Mouse (Mus musculus) testis, postnatal 10 days (tissue): ENCODE results near the gene Lipc.

Experiments
- DNase-seq: peaks from one replicate; pipeline ENCODE4 v3.0.0; 2021; ENCODE audit warnings: low spot score

The Lipc gene

GRCm38 (mm10) chr9:70817396-70817795 is 134.6 kb downstream of the Lipc start:
- DNase-seq = no peak

GRCm38 (mm10) chr9:70816701-70817305 is 135.2 kb downstream of the Lipc start:
- DNase-seq = no peak

- no peak for DNase-seq
Measured at GRCm38 (mm10) chr9:70812551-70812950, 139.5 kb downstream of the Lipc start.

GRCm38 (mm10) chr9:70807714-70808113 is 144.3 kb downstream of the Lipc start:
- DNase-seq = no peak

GRCm38 (mm10) chr9:70806069-70806468 is 146.0 kb downstream of the Lipc start:
- no peak for DNase-seq

- DNase-seq = peak; percentile 21
Measured at GRCm38 (mm10) chr9:70802816-70803215, 149.2 kb downstream of the Lipc start.

- peak; percentile 29 for DNase-seq
Measured at GRCm38 (mm10) chr9:70801761-70802160, 150.3 kb downstream of the Lipc start.

- DNase-seq = peak; percentile 26
Measured at GRCm38 (mm10) chr9:70800588-70801315, 151.3 kb downstream of the Lipc start.

- no peak for DNase-seq
Measured at GRCm38 (mm10) chr9:70795439-70795757, 156.6 kb downstream of the Lipc start.

- no peak for DNase-seq
Measured at GRCm38 (mm10) chr9:70794643-70795438, 157.2 kb downstream of the Lipc start.

- DNase-seq = no peak
Measured at GRCm38 (mm10) chr9:70790621-70791020, 161.4 kb downstream of the Lipc start.

GRCm38 (mm10) chr9:70788705-70789104 is 163.3 kb downstream of the Lipc start:
- DNase-seq = no peak

GRCm38 (mm10) chr9:70782191-70782590 is 169.8 kb downstream of the Lipc start:
- no peak for DNase-seq

- no peak for DNase-seq
Measured at GRCm38 (mm10) chr9:70775517-70775916, 176.5 kb downstream of the Lipc start.

GRCm38 (mm10) chr9:70760974-70761373 is 191.1 kb downstream of the Lipc start:
- no peak for DNase-seq

GRCm38 (mm10) chr9:70751504-70752222 is 200.4 kb downstream of the Lipc start:
- no peak for DNase-seq
